Mouse (Mus musculus) bone marrow macrophage, adult 2 months (primary cell): ENCODE measurements around the gene Rab3il1.
"Not testable (repeated sequence)": the region's sequence is repeated elsewhere in the genome, so short reads cannot be mapped to it uniquely, and the experiment has no call there.

Source experiments
- CTCF ChIP-seq: IDR thresholded peaks from 2 replicates; pipeline ENCODE4 v1.5.1; 2012; ENCODE audit warnings: low read depth, mild to moderate bottlenecking, low read length, moderate library complexity
- POLR2A ChIP-seq: IDR thresholded peaks from 2 replicates; pipeline ENCODE4 v1.6.1; 2012; ENCODE audit warnings: mild to moderate bottlenecking, low read depth, low read length, borderline replicate concordance

DNA sequence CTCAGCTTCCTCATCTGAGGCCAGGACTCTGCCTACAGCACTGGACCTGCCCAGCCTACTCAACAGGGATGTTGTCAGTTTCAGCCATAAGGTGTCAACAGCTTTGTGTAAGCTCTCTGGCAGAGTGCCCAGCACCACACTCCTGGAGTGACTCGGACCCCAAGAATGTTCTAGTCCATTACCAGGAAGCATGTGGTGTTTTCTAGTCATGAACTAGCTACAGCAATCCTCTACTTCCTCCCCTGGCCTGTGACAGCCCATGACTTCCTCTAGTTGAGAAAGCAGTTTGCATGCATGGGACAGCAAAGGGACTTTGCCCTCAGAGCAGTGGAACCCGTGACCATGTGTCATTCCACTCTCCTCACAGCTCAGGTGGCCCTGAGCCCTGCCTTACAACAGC is 26.6 kb upstream of the Rab3il1 start:
- not testable (repeated sequence) for TF ChIP-seq POLR2A, CTCF
